Mouse (Mus musculus) E14TG2a.4 (cell line): ENCODE results near the gene Itk.

Experiments
- H3K27me3 ChIP-seq: 2 replicates; pipeline ENCODE4 v1.6.1; 2014; ENCODE audit warnings: low read length, control low read depth; ENCODE audit not compliant: insufficient read depth
- H3K36me3 ChIP-seq: 2 replicates; pipeline ENCODE4 v1.6.1; 2014; ENCODE audit warnings: low read length, control low read depth; ENCODE audit not compliant: insufficient read depth
- H3K4me1 ChIP-seq: replicated peaks from 2 replicates; pipeline ENCODE4 v1.6.1; 2014; ENCODE audit warnings: low read depth, low read length, control low read depth
- H3K4me3 ChIP-seq: replicated peaks from 2 replicates; pipeline ENCODE4 v1.5.1; 2014; ENCODE audit warnings: mild to moderate bottlenecking, low read length
- H3K9me3 ChIP-seq: 2 replicates; pipeline ENCODE4 v1.6.1; 2014; ENCODE audit warnings: low read length, control low read depth
- CTCF ChIP-seq: conservative IDR thresholded peaks from 2 replicates; pipeline ENCODE4 v1.5.1; 2014; ENCODE audit warnings: low read length
- NANOG ChIP-seq: IDR thresholded peaks from 2 replicates; pipeline ENCODE4 v1.6.1; 2014; ENCODE audit warnings: borderline replicate concordance, low read length, mixed read lengths
- POU5F1 ChIP-seq: IDR thresholded peaks from 2 replicates; pipeline ENCODE4 v1.6.1; 2014; ENCODE audit warnings: low read length, borderline replicate concordance

Itk gene

GRCm38 (mm10) chr11:46309111-46309741 lies 80.1 kb downstream of the Itk start:
- no peak for TF ChIP-seq CTCF
- no peak for TF ChIP-seq POU5F1
- TF ChIP-seq NANOG = no peak
- Histone ChIP-seq H3K27me3 (peaks cover 27% of the 10 kb centered on the region), H3K9me3 (no peaks in the 10 kb centered on the region), H3K4me1 (peaks cover 47% of the 10 kb centered on the region), H3K36me3 (no peaks in the 10 kb centered on the region), H3K4me3 (no peak overlapping the region)

DNA sequence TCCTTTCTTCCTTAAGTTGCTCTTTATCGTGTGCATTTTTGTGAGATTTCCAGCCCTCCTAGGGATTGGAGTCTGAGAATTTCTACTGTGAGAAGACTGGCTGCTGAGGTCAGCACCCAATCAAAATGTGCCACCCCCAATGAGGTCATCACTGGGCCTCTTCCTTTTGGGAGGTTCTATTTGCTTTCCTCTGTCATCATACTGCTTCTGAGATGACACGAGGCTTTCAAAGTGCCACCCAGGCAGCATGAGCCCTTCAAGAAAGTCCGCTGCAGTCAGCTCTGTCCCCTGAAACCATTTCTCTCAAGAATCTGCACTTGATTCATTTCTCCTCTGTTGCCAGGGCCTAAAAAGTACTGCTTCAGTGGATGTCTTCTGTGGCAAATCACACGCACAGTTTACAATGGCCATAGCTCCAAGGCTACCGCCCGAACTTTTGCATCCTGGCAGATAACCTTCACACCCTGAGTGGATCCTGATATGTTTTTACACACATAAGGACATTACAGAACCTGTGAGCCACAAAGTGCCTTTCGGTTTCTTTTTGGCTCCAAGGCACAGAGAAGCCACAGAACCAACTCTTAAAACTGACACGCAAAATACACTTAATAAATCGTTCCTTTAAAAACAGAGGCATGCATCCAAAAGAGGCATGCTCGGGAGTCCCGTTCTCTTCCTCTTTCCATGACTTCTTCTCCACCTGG lies 80.9 kb downstream of the Itk start:
- peaks cover 50% of the 10 kb centered on the region for H3K4me1 ChIP-seq
- no peaks in the 10 kb centered on the region for H3K36me3 ChIP-seq
- peaks cover 21% of the 10 kb centered on the region for H3K27me3 ChIP-seq
- H3K9me3 ChIP-seq = no peaks in the 10 kb centered on the region
- TF ChIP-seq POU5F1 (no peak), CTCF (no peak), NANOG (no peak)
- no peak overlapping the region for H3K4me3 ChIP-seq

DNA sequence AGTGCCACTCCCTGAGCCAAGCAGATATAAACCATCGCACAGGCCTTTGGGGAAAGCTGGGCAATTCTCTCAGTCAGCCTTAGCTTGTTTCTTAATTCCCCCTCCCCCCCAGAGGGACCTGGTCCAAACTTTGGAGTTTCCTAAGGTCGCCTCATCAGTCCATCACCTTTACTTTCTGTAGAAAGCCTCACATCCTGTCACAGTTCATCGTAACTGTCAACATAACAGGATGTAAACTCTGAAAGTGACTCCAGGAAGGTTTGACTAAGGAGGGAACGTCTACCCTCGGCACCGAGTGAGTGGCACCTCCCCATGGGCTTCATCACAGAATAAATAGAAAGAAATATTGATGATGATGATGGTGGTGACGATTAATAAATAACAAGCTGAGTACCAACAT lies 81.5 kb downstream of the Itk start:
- Histone ChIP-seq H3K27me3 (peaks cover 21% of the 10 kb centered on the region), H3K4me3 (no peak overlapping the region), H3K4me1 (peaks cover 49% of the 10 kb centered on the region), H3K36me3 (no peaks in the 10 kb centered on the region), H3K9me3 (no peaks in the 10 kb centered on the region)
- TF ChIP-seq CTCF = no peak
- TF ChIP-seq NANOG = no peak
- TF ChIP-seq POU5F1 = no peak

- Histone ChIP-seq H3K4me1 (peaks cover 51% of the 10 kb centered on the region), H3K36me3 (no peaks in the 10 kb centered on the region), H3K9me3 (no peaks in the 10 kb centered on the region), H3K27me3 (peaks cover 21% of the 10 kb centered on the region), H3K4me3 (no peak overlapping the region)
- no peak for TF ChIP-seq CTCF
- no peak for TF ChIP-seq POU5F1
- no peak for TF ChIP-seq NANOG
Observed at GRCm38 (mm10) chr11:46306776-46307175, 82.5 kb downstream of the Itk start.

DNA sequence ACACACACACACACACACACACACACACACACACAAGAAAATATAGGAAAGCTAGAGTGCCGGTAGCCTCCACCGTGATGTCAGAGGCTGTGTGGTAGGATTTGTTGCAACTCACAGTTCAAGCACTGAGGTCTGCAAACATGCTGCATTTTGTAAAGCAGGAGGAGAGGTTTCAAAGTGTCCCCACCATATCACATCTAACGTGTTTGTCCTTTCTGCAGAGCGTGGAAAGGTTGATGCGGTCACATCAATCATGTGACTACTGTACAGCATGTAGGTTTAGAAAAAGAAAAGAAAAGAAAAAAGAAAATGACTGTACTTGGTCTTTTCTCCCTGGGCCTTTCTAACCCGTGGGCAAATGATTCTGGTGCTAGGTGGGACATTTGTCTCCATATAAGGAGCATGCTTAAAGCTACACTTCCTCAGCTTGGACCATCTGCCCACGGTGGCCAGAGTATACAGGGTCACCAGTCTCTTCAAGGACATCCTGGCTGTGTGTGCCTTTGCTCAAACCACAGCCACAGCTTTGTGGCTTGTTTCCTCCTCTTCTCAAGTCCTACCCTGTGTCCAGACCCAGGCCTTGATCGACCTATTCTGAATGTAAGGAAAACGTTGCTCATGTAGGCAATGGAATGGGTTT lies 83.3 kb downstream of the Itk start:
- no peaks in the 10 kb centered on the region for H3K9me3 ChIP-seq
- H3K27me3 ChIP-seq = peaks cover 14% of the 10 kb centered on the region
- no peak overlapping the region for H3K4me3 ChIP-seq
- no peak for TF ChIP-seq POU5F1
- no peak for TF ChIP-seq CTCF
- no peak for TF ChIP-seq NANOG
- H3K4me1 ChIP-seq = peaks cover 45% of the 10 kb centered on the region
- no peaks in the 10 kb centered on the region for H3K36me3 ChIP-seq

GRCm38 (mm10) chr11:46304864-46305710 lies 84.2 kb downstream of the Itk start:
- no peak for TF ChIP-seq CTCF
- TF ChIP-seq POU5F1 = no peak
- TF ChIP-seq NANOG = no peak
- Histone ChIP-seq H3K27me3 (peaks cover 6% of the 10 kb centered on the region), H3K4me1 (peaks cover 39% of the 10 kb centered on the region), H3K9me3 (no peaks in the 10 kb centered on the region), H3K4me3 (no peak overlapping the region), H3K36me3 (no peaks in the 10 kb centered on the region)

- Histone ChIP-seq H3K9me3 (no peaks in the 10 kb centered on the region), H3K4me1 (peaks cover 30% of the 10 kb centered on the region), H3K27me3 (peaks cover 3% of the 10 kb centered on the region; the same call in 1 of the 2 replicates), H3K36me3 (no peaks in the 10 kb centered on the region), H3K4me3 (no peak overlapping the region)
- no peak for TF ChIP-seq POU5F1
- TF ChIP-seq CTCF = no peak
Observed at GRCm38 (mm10) chr11:46304093-46304492, 85.2 kb downstream of the Itk start.

- no peaks in the 10 kb centered on the region for H3K9me3 ChIP-seq
Observed at GRCm38 (mm10) chr11:46302471-46302870, 86.8 kb downstream of the Itk start.

More at GRCm38 (mm10) chr11:46302471-46302870, 86.8 kb downstream of the Itk start:
- TF ChIP-seq POU5F1 (no peak), NANOG (no peak), CTCF (no peak)
- H3K4me1 ChIP-seq = peaks cover 17% of the 10 kb centered on the region
- H3K27me3 ChIP-seq = no peaks in the 10 kb centered on the region
- no peak overlapping the region for H3K4me3 ChIP-seq
- no peaks in the 10 kb centered on the region for H3K36me3 ChIP-seq
